10 mouse cellular contexts compared by ENCODE assay signal in the genomic region with DNA sequence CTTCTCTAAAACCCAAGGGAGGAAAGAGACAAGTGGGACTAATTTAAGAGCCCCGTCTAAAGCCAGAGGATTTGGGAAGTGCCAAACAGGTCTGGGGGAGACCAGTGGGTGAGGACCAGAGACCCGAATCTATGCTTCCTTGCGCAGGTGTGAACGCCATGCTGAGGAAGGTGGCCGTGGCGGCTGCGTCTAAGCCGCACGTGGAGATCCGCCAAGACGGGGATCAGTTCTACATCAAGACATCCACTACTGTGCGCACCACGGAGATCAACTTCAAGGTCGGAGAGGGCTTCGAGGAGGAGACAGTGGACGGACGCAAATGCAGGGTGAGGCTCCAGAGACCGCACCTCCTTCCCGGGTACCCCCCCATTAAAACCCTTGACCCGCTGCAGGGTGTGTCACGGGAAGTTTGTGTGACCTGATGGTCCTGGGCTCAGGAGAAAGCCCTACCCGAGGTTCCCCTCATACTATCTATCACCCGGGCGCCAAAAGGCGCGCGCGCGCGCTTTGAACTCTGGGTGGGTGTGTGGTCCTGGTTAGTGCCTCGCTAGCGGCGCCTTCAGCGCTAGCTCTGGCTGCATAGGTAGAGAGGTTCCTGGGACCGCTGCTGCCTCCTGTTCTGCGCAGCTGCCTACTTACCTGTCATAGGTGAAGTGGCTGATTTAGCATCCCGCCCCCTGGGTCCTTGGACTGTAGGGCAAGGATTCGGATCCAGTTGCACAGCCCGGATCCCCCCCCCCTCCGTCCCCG. TPM values are rescaled to one million over a fixed set of nuclear protein-coding genes. Genes with fewer than 3 reads are reported as not detected.
DNase-seq lines count a peak whose midpoint lies in the region; ATAC-seq and TF ChIP-seq lines count a peak whose summit lies in the region.
"Had no signal": no experiment of that assay in that cellular context is flagged by ENCODE, and none has a peak within 500 bp of the region (broad histone marks: within the 10 kb centered on the region; RNA-seq: fewer than 3 reads in every experiment).

No protein-coding gene starts in this region.

- TF ChIP-seq CTCF in kidney, postnatal 0 days (IDR thresholded peaks at IDR 0.05; ENCODE audit: low read depth), result no peak

- no peak for DNase-seq in kidney, postnatal 0 days (ENCODE audit: low spot score)
- DNase-seq in kidney, adult 11 months, result no peak
- peak; percentile 64 for DNase-seq in limb, embryonic 10.5 days (ENCODE audit: low spot score)
- DNase-seq in retina, embryonic 14.5 days (ENCODE audit: low spot score), result peak; percentile 47
- no peak for DNase-seq in gastrocnemius, postnatal 10 days
- no peak for DNase-seq in thymus, postnatal 10 days (ENCODE audit: low spot score in 2 of 2)

- H3K4me1 ChIP-seq in kidney, postnatal 0 days (replicated peaks; ENCODE audit: insufficient read depth, low read length), result peaks cover 17% of the 10 kb centered on the region
- peaks cover 27% of the 10 kb centered on the region for H3K4me1 ChIP-seq in embryonic facial prominence, embryonic 12.5 days
- H3K4me1 ChIP-seq in limb, embryonic 10.5 days, result peaks cover 59% of the 10 kb centered on the region

- peak overlapping the region; percentile 34 for H3K4me3 ChIP-seq in kidney, postnatal 0 days (replicated peaks; ENCODE audit: low read depth, low read length)
- H3K4me3 ChIP-seq in embryonic facial prominence, embryonic 12.5 days, result peak overlapping the region; percentile 48
- peak overlapping the region; percentile 57 for H3K4me3 ChIP-seq in limb, embryonic 10.5 days
- H3K4me3 ChIP-seq: erythroblast, embryonic 14.5 days had no signal

- 1% methylated on average over 41 of the region's 41 CpGs for WGBS in kidney, postnatal 0 days
- WGBS in embryonic facial prominence, embryonic 12.5 days, result under 1% methylated on average over 41 of the region's 41 CpGs
- under 1% methylated on average over 41 of the region's 41 CpGs for WGBS in limb, embryonic 10.5 days

- no peaks in the 10 kb centered on the region for H3K9me3 ChIP-seq in kidney, postnatal 0 days (replicated peaks; ENCODE audit: low read length)
- H3K9me3 ChIP-seq in embryonic facial prominence, embryonic 12.5 days, result no peaks in the 10 kb centered on the region
- H3K9me3 ChIP-seq in limb, embryonic 10.5 days (replicated peaks), result no peaks in the 10 kb centered on the region

- no peaks in the 10 kb centered on the region for H3K36me3 ChIP-seq in kidney, postnatal 0 days (ENCODE audit: insufficient read depth, low read length)
- no peaks in the 10 kb centered on the region for H3K36me3 ChIP-seq in embryonic facial prominence, embryonic 12.5 days
- peaks cover 10% of the 10 kb centered on the region for H3K36me3 ChIP-seq in limb, embryonic 10.5 days

- no peak overlapping the region for H3K27ac ChIP-seq in kidney, postnatal 0 days
- no peak overlapping the region; the same call in 1 of the 2 replicates for H3K27ac ChIP-seq in embryonic facial prominence, embryonic 12.5 days
- H3K27ac ChIP-seq in limb, embryonic 10.5 days, result peak overlapping the region; percentile 80

- peaks cover 20% of the 10 kb centered on the region for H3K27me3 ChIP-seq in kidney, postnatal 0 days (ENCODE audit: insufficient read depth, low read length)
- peaks cover 26% of the 10 kb centered on the region for H3K27me3 ChIP-seq in embryonic facial prominence, embryonic 12.5 days
- peaks cover 43% of the 10 kb centered on the region for H3K27me3 ChIP-seq in limb, embryonic 10.5 days (ENCODE audit: low read depth, poor library complexity, severe bottlenecking)

- peak overlapping the region; percentile 62 for H3K4me2 ChIP-seq in kidney, postnatal 0 days (ENCODE audit: low read length)
- H3K4me2 ChIP-seq in embryonic facial prominence, embryonic 12.5 days (replicated peaks), result peak overlapping the region; percentile 88

- no peak overlapping the region for H3K9ac ChIP-seq in kidney, postnatal 0 days (ENCODE audit: low read depth, low read length)
- peak overlapping the region; percentile 50 for H3K9ac ChIP-seq in embryonic facial prominence, embryonic 12.5 days

- ATAC-seq in kidney, postnatal 0 days (replicated peaks; ENCODE audit: low FRiP score, low read depth), result no peak
- no peak; the same call in 1 of the 2 replicates for ATAC-seq in embryonic facial prominence, embryonic 12.5 days (ENCODE audit: insufficient number of reproducible peaks, insufficient read depth, low FRiP score, low TSS enrichment)
- ATAC-seq in megakaryocyte, adult 5-6 weeks (ENCODE audit: poor library complexity, severe bottlenecking), result no peak

RNA-seq across cellular contexts. Expression of gene Crabp1, which starts 1.0 kb away (rescaled TPM):
- 14.3 and 18.0 TPM in 2 replicates for polyA plus RNA-seq in kidney, postnatal 0 days (2015; fragmentation: Nextera tagmentation; extraction: Ambion mirVana)
- polyA plus RNA-seq in embryonic facial prominence, embryonic 12.5 days (2016; fragmentation: Nextera tagmentation; extraction: Ambion mirVana), result 542 and 609 TPM in 2 replicates
- 615 and 856 TPM in 2 replicates for polyA plus RNA-seq in limb, embryonic 10.5 days (2016; fragmentation: Nextera tagmentation; extraction: Ambion mirVana)
- not detected in 2 replicates for total RNA-seq in megakaryocyte, adult 5-6 weeks (2015)
- total RNA-seq in megakaryocyte, adult 5-6 weeks (2017), result not detected in 2 replicates
- 1 to 10 TPM; 2.6 to 4.3 TPM for total RNA-seq in gastrocnemius, postnatal 10 days (2021)
- total RNA-seq: megakaryocyte-erythroid progenitor cell, adult 5-6 weeks had no signal
- polyA plus RNA-seq: erythroblast, embryonic 14.5 days had no signal

RNA-seq across cellular contexts. Expression of gene Wdr61, which starts 31.2 kb away (rescaled TPM):
- polyA plus RNA-seq in kidney, postnatal 0 days (2015; fragmentation: Nextera tagmentation; extraction: Ambion mirVana), result 155 and 166 TPM in 2 replicates
- 151 and 155 TPM in 2 replicates for polyA plus RNA-seq in embryonic facial prominence, embryonic 12.5 days (2016; fragmentation: Nextera tagmentation; extraction: Ambion mirVana)
- polyA plus RNA-seq in limb, embryonic 10.5 days (2016; fragmentation: Nextera tagmentation; extraction: Ambion mirVana), result 178 and 190 TPM in 2 replicates
- total RNA-seq in megakaryocyte, adult 5-6 weeks (2015), result 58.3 and 68.3 TPM in 2 replicates
- total RNA-seq in megakaryocyte, adult 5-6 weeks (2017), result 38.9 and 43.2 TPM in 2 replicates
- 10 to 100 TPM; 27.6 to 32.0 TPM for total RNA-seq in gastrocnemius, postnatal 10 days (2021)

Comparison
In these comparisons a context has a peak if more than half of its experiments do, and no peak if none do; other contexts are left out.
1. DNase-seq: peak in limb, embryonic 10.5 days (single experiment) and retina, embryonic 14.5 days (single experiment); none in kidney, postnatal 0 days (single experiment), kidney, adult 11 months (single experiment), gastrocnemius, postnatal 10 days (single experiment) and thymus, postnatal 10 days (0 of 2).
2. RNA of gene Crabp1, which starts 1.0 kb away (polyA plus RNA-seq): 615 to 856 TPM in limb, embryonic 10.5 days and 542 to 609 TPM in embryonic facial prominence, embryonic 12.5 days; 14.3 to 18.0 TPM in kidney, postnatal 0 days; every median in the first group is over 10 times any median in the second.
3. Peak in every context shown above with its lines, with median percentiles within 50 percentile points of each other: H3K4me3 ChIP-seq.